Mouse (Mus musculus): Measurements from ENCODE around the gene Marf1. TPM values are rescaled to one million over a fixed set of nuclear protein-coding genes. Genes with fewer than 3 reads are reported as not detected.

Gene Marf1
- polyA plus RNA-seq, 1 experiment from 2014 or later: 18.6 TPM

DNA sequence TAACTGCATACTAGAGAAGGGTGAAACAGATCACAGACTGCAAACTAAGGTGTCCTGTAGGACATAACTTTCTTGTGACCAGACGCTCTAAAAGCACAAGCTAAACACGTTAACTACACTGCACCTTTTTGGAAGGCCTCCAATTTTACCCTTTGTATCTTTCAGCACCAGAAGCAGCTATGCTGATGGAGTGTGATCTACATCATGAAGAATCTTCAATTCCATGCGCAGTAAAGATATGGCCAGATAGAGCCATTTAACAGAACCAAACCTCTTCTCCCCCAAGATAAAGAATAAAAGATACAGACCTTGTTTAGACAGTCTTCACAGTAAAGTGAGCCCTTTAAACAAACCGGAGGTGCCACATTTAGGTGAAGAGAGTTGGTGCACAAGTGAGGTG lies 11.4 kb downstream of the Marf1 start:
- no peaks in the 10 kb centered on the region for H3K4me1 ChIP-seq (ENCODE audit: control insufficient read depth, insufficient read depth, low read length)
- ATAC-seq (ENCODE audit: low FRiP score, low TSS enrichment): no peak
- DNase-seq: no peak
- H3K4me3 ChIP-seq (replicated peaks; ENCODE audit: low read depth, low read length): no peak overlapping the region
- no peaks in the 10 kb centered on the region for H3K9me3 ChIP-seq (ENCODE audit: control insufficient read depth, low read length)
- peaks cover 44% of the 10 kb centered on the region for H3K36me3 ChIP-seq (ENCODE audit: control insufficient read depth, insufficient read depth, low read length)
- H3K9ac ChIP-seq (replicated peaks; ENCODE audit: low read length): no peak overlapping the region
- no peak overlapping the region for H3K4me2 ChIP-seq (ENCODE audit: low read length)
- H3K27me3 ChIP-seq (ENCODE audit: control insufficient read depth, insufficient read depth, low read length): no peaks in the 10 kb centered on the region
- 94% methylated on average over 4 of the region's 4 CpGs for WGBS
- no peak overlapping the region for H3K27ac ChIP-seq (replicated peaks; ENCODE audit: low read depth, low read length)

DNA sequence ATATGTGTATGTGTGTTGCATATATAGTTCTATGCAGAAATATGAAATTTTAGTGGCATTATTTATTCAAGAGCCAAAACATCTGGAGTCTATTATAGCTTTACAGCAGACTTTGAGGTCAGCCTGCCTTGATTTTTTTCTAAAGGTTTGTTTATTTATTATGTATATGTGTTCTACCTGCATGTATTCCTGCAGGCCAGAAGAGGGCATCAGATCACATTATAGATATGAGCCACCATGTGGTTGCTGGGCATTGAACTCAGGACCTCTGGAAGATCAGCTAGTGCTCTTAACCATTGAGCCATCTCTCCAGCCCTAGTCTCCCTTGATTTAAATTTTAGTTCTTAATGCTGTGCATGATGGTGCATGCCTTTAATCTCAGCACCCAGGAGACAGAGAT lies 15.4 kb downstream of the Marf1 start:
- peaks cover 79% of the 10 kb centered on the region for H3K36me3 ChIP-seq (ENCODE audit: control insufficient read depth, insufficient read depth, low read length)
- no peaks in the 10 kb centered on the region for H3K9me3 ChIP-seq (ENCODE audit: control insufficient read depth, low read length)
- DNase-seq (no peak), ATAC-seq (ENCODE audit: low FRiP score, low TSS enrichment) (no peak)
- H3K27me3 ChIP-seq (ENCODE audit: control insufficient read depth, insufficient read depth, low read length): no peaks in the 10 kb centered on the region
- H3K4me1 ChIP-seq (ENCODE audit: control insufficient read depth, insufficient read depth, low read length): no peaks in the 10 kb centered on the region
- no peak overlapping the region for H3K4me3 ChIP-seq (replicated peaks; ENCODE audit: low read depth, low read length)
- H3K27ac ChIP-seq (replicated peaks; ENCODE audit: low read depth, low read length): no peak overlapping the region
- H3K4me2 ChIP-seq (ENCODE audit: low read length): no peak overlapping the region
- H3K9ac ChIP-seq (replicated peaks; ENCODE audit: low read length): no peak overlapping the region

DNA sequence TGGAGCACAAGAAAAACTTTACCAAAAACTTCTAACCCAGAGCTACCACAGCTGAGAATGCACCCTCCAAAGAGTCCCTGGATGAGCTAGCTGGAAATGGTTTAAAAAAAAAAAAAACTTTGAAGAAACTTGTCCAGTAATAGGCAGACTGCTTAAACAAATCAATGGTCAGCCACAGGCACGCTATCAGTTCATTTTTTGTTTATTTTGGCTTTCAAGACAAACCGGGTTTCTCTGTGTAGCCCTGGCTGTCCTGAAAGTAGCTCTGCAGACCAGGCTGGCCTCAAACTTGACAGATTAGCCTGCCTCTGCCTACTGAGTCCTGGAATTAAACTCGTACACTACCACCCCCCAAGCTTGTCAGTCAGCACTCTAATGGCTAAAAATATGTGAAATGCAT lies 19.9 kb downstream of the Marf1 start:
- 95% methylated on average over 3 of the region's 3 CpGs for WGBS
- Histone ChIP-seq H3K9me3 (ENCODE audit: control insufficient read depth, low read length) (no peaks in the 10 kb centered on the region), H3K27me3 (ENCODE audit: control insufficient read depth, insufficient read depth, low read length) (no peaks in the 10 kb centered on the region), H3K4me3 (replicated peaks; ENCODE audit: low read depth, low read length) (no peak overlapping the region), H3K4me2 (ENCODE audit: low read length) (no peak overlapping the region), H3K36me3 (ENCODE audit: control insufficient read depth, insufficient read depth, low read length) (peaks cover 84% of the 10 kb centered on the region), H3K9ac (replicated peaks; ENCODE audit: low read length) (no peak overlapping the region), H3K4me1 (ENCODE audit: control insufficient read depth, insufficient read depth, low read length) (no peaks in the 10 kb centered on the region), H3K27ac (replicated peaks; ENCODE audit: low read depth, low read length) (no peak overlapping the region)
- ATAC-seq (ENCODE audit: low FRiP score, low TSS enrichment): no peak
- no peak for DNase-seq

DNA sequence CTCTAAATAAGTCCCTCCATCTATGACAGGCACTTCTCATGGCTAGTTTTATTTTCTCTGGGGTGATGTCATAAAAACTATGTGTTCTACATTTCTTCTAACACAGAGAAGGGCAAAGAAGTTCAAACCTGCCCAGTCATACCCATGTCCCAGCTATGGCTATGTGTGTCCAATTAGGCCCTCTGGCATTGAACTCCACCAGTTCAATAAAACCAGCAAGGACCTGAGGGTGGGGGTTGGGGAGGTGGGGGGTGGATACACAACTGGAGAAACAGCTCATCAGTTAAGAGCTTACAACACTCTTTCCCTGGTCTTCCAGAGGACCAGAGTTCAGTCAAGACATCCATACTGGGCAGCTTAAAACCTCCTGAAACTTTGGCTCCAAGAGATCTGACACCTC lies 24.0 kb downstream of the Marf1 start:
- peaks cover 89% of the 10 kb centered on the region for H3K36me3 ChIP-seq (ENCODE audit: control insufficient read depth, insufficient read depth, low read length)
- H3K4me1 ChIP-seq (ENCODE audit: control insufficient read depth, insufficient read depth, low read length): no peaks in the 10 kb centered on the region
- H3K4me2 ChIP-seq (ENCODE audit: low read length): no peak overlapping the region
- H3K27ac ChIP-seq (replicated peaks; ENCODE audit: low read depth, low read length): no peak overlapping the region
- no peak for ATAC-seq (ENCODE audit: low FRiP score, low TSS enrichment)
- DNase-seq: no peak
- H3K4me3 ChIP-seq (replicated peaks; ENCODE audit: low read depth, low read length): no peak overlapping the region
- H3K27me3 ChIP-seq (ENCODE audit: control insufficient read depth, insufficient read depth, low read length): no peaks in the 10 kb centered on the region
- H3K9ac ChIP-seq (replicated peaks; ENCODE audit: low read length): no peak overlapping the region
- H3K9me3 ChIP-seq (ENCODE audit: control insufficient read depth, low read length): no peaks in the 10 kb centered on the region

DNA sequence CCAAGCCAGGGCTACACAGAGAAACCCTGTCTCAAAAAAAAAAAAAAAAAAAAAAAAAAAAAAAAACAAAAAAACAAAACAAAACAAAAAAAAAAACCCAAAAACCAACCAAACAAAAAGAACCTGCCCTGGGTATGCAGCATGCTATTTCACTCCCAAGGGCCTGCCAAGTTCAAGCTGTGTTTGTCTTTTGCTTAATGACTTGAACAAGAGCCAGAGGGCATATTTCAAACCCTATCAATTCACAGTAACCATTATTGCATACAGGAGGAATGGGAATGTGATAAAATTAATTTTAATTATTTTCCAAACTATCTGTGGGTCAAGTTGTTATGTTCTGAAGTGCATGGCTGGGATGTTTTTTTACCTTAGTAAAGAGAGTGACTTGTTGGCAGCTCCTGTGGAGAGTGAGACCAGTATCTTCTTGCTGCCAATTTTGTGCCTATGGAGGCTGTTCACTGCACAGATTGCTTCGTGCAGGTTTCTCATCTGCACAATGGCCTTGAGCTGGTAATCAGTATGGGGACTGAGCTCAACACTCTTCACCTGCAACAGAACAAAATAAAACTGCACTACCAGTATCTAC lies 25.1 kb downstream of the Marf1 start:
- Histone ChIP-seq H3K4me2 (ENCODE audit: low read length) (no peak overlapping the region), H3K4me1 (ENCODE audit: control insufficient read depth, insufficient read depth, low read length) (no peaks in the 10 kb centered on the region), H3K9me3 (ENCODE audit: control insufficient read depth, low read length) (no peaks in the 10 kb centered on the region), H3K36me3 (ENCODE audit: control insufficient read depth, insufficient read depth, low read length) (peaks cover 91% of the 10 kb centered on the region), H3K9ac (replicated peaks; ENCODE audit: low read length) (no peak overlapping the region), H3K4me3 (replicated peaks; ENCODE audit: low read depth, low read length) (no peak overlapping the region), H3K27me3 (ENCODE audit: control insufficient read depth, insufficient read depth, low read length) (no peaks in the 10 kb centered on the region), H3K27ac (replicated peaks; ENCODE audit: low read depth, low read length) (no peak overlapping the region)
- 93% methylated on average over 1 of the region's 1 CpGs for WGBS
- ATAC-seq (ENCODE audit: low FRiP score, low TSS enrichment) (no peak), DNase-seq (no peak)

DNA sequence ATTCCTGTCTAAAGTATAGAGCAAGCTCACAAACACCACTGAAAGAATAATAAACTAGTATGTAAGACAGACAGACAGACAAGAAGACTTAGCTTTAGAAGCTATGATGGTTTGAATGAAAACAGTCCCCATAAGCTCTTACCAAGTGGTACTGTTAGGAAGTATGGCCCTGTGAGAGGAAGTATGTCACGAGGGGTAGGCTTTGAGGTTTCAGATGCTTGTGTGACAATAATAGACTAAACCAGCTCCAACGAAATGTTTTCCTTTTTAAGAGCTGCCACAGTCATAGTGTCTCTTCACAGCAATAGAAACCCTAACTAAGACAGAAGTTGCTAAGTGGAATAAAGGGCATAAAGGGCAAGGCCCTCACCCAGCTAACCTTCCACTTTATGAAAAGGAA lies 28.1 kb downstream of the Marf1 start:
- H3K4me3 ChIP-seq (replicated peaks; ENCODE audit: low read depth, low read length): no peak overlapping the region
- no peaks in the 10 kb centered on the region for H3K9me3 ChIP-seq (ENCODE audit: control insufficient read depth, low read length)
- no peak for DNase-seq
- H3K27ac ChIP-seq (replicated peaks; ENCODE audit: low read depth, low read length): no peak overlapping the region
- H3K27me3 ChIP-seq (ENCODE audit: control insufficient read depth, insufficient read depth, low read length): no peaks in the 10 kb centered on the region
- WGBS: 97% methylated on average over 2 of the region's 2 CpGs
- H3K36me3 ChIP-seq (ENCODE audit: control insufficient read depth, insufficient read depth, low read length): peaks cover 92% of the 10 kb centered on the region
- no peak for ATAC-seq (ENCODE audit: low FRiP score, low TSS enrichment)
- H3K9ac ChIP-seq (replicated peaks; ENCODE audit: low read length): no peak overlapping the region
- H3K4me2 ChIP-seq (ENCODE audit: low read length): no peak overlapping the region
- no peaks in the 10 kb centered on the region for H3K4me1 ChIP-seq (ENCODE audit: control insufficient read depth, insufficient read depth, low read length)

DNA sequence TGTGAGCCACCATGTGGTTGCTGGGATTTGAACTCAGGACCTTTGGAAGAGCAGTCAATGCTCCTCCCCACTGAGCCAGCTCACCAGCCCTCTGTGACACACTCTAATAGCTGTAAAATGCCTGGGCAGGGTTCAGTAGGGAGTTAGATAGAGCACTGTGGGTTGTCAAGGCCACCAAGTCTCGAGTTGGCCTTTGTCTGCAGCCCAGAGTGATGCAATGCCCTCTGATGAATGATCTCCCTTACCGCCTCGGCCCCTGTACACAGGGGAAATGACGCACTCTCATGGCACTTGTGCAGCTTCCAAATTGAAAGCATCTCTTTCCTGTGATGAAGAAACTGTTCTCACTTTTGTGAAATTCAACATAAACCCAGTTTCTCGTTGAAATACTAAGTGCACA lies 31.3 kb downstream of the Marf1 start:
- no peak overlapping the region for H3K4me3 ChIP-seq (replicated peaks; ENCODE audit: low read depth, low read length)
- no peaks in the 10 kb centered on the region for H3K27me3 ChIP-seq (ENCODE audit: control insufficient read depth, insufficient read depth, low read length)
- H3K36me3 ChIP-seq (ENCODE audit: control insufficient read depth, insufficient read depth, low read length): peaks cover 97% of the 10 kb centered on the region
- H3K4me2 ChIP-seq (ENCODE audit: low read length): no peak overlapping the region
- DNase-seq (no peak), ATAC-seq (ENCODE audit: low FRiP score, low TSS enrichment) (no peak)
- no peak overlapping the region for H3K9ac ChIP-seq (replicated peaks; ENCODE audit: low read length)
- H3K9me3 ChIP-seq (ENCODE audit: control insufficient read depth, low read length): no peaks in the 10 kb centered on the region
- H3K4me1 ChIP-seq (ENCODE audit: control insufficient read depth, insufficient read depth, low read length): no peaks in the 10 kb centered on the region
- H3K27ac ChIP-seq (replicated peaks; ENCODE audit: low read depth, low read length): no peak overlapping the region
- 91% methylated on average over 5 of the region's 5 CpGs for WGBS

DNA sequence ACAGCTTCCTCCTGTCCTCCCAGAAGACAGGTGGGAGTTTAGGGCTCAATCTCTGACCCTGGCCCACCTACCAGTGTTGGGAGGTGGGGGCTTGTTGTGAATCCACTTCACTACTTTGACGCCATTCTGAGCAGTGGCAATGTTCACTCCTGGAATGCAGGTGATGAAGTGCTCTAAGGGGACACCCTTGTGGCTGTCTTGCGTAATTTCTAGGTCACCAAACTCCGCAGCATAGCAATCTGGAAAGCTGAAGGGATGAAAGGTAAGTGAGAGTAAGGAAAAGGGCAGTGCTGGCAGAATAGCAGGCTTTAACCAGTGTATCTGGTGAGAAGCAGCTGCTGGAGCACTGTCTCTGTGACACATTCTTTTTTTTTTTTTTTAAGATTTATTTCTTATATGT lies 31.8 kb downstream of the Marf1 start:
- Histone ChIP-seq H3K4me3 (replicated peaks; ENCODE audit: low read depth, low read length) (no peak overlapping the region), H3K4me2 (ENCODE audit: low read length) (no peak overlapping the region), H3K27me3 (ENCODE audit: control insufficient read depth, insufficient read depth, low read length) (no peaks in the 10 kb centered on the region), H3K9ac (replicated peaks; ENCODE audit: low read length) (no peak overlapping the region), H3K9me3 (ENCODE audit: control insufficient read depth, low read length) (no peaks in the 10 kb centered on the region), H3K36me3 (ENCODE audit: control insufficient read depth, insufficient read depth, low read length) (peaks cover 96% of the 10 kb centered on the region), H3K4me1 (ENCODE audit: control insufficient read depth, insufficient read depth, low read length) (no peaks in the 10 kb centered on the region), H3K27ac (replicated peaks; ENCODE audit: low read depth, low read length) (no peak overlapping the region)
- no peak for ATAC-seq (ENCODE audit: low FRiP score, low TSS enrichment)
- no peak for DNase-seq
- 85% methylated on average over 3 of the region's 3 CpGs for WGBS

DNA sequence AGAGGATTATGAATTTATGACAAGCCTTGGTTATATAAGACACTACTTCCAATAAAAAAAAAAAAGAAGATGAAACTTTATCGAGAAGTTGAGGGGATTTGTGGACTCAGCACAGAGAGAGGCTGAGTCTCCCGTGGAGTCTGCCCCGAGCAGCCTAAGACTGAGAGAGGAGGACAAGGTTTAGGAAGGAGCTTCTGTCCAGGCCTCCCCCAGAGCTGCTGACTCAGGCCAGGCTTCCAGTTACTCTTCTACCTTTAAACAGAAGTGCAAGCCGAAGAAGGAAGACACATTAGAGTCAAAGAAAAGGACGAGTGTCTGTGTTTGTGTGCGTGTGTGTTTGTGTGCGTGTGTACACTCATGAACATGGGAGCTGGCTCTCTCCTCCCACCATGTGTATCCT lies 32.4 kb downstream of the Marf1 start:
- 93% methylated on average over 7 of the region's 7 CpGs for WGBS
- H3K27me3 ChIP-seq (ENCODE audit: control insufficient read depth, insufficient read depth, low read length): no peaks in the 10 kb centered on the region
- ATAC-seq (ENCODE audit: low FRiP score, low TSS enrichment) (no peak), DNase-seq (no peak)
- H3K9ac ChIP-seq (replicated peaks; ENCODE audit: low read length): no peak overlapping the region
- peaks cover 96% of the 10 kb centered on the region for H3K36me3 ChIP-seq (ENCODE audit: control insufficient read depth, insufficient read depth, low read length)
- H3K4me2 ChIP-seq (ENCODE audit: low read length): no peak overlapping the region
- no peaks in the 10 kb centered on the region for H3K4me1 ChIP-seq (ENCODE audit: control insufficient read depth, insufficient read depth, low read length)
- no peaks in the 10 kb centered on the region for H3K9me3 ChIP-seq (ENCODE audit: control insufficient read depth, low read length)
- no peak overlapping the region for H3K27ac ChIP-seq (replicated peaks; ENCODE audit: low read depth, low read length)
- H3K4me3 ChIP-seq (replicated peaks; ENCODE audit: low read depth, low read length): no peak overlapping the region

Measured in midbrain, embryonic 14.5 days (tissue).